Mouse (Mus musculus) embryonic fibroblast, embryonic 13.5 days (primary cell): ENCODE results near the gene Mfge8.
A peak's percentile ranks its signal among the peaks of the same experiment; 100 is the strongest.

Experiments used
- CTCF ChIP-seq: IDR thresholded peaks from 2 replicates; pipeline ENCODE4 v1.5.1; 2011; ENCODE audit warnings: mild to moderate bottlenecking, control low read depth, low read length, moderate library complexity, borderline replicate concordance; ENCODE audit not compliant: insufficient read depth
- POLR2A ChIP-seq: IDR thresholded peaks from 2 replicates; pipeline ENCODE4 v1.6.1; 2011; ENCODE audit warnings: low read depth, mild to moderate bottlenecking, control low read depth, low read length, moderate library complexity

- TF ChIP-seq CTCF (peak; percentile 78), POLR2A (no peak)
These were observed 8.0 kb downstream of the Mfge8 start for GRCm38 (mm10) chr7:79140897-79141296.
